Mouse (Mus musculus) embryo, embryonic 10.5 days (tissue): ENCODE measurements around the gene Spink8.

Source experiments
- DNase-seq: peaks from one replicate; pipeline ENCODE4 v3.0.0-alpha.2; 2015; ENCODE audit warnings: low spot score

Spink8 gene

GRCm38 (mm10) chr9:109870983-109871572, 59.0 kb downstream of the Spink8 start:
- no peak for DNase-seq

GRCm38 (mm10) chr9:109874797-109875691, 63.0 kb downstream of the Spink8 start, which contains the start of gene Cdc25a:
Gene Cdc25a (plus strand): TSS chr9:109875579.
- peak; percentile 99 for DNase-seq

GRCm38 (mm10) chr9:109875695-109876601, 63.9 kb downstream of the Spink8 start:
- peak; percentile 55 for DNase-seq
